ENCODE assay signal across 20 mouse cellular contexts in the genomic region with DNA sequence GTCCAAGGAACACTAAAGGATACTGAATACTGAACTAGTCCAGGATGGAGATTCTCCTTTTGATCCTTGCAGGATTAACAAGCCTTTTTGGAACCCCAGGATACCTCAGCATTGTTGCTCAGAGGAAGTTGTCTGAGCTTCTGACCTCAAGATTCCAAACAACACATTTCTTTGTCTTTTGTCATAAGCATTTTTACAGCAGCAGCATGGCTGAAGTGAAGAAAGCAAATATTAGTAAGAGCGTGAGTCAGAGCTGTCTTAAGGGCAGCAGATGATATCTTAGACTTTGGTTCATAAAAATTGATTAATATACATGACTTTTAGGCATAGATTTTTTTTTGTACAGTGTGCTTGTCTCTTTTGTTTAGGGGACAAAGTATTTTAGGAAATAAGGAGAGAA.
"Had no signal": no experiment of that assay in that cellular context is flagged by ENCODE, and none has a peak within 500 bp of the region (broad histone marks: within the 10 kb centered on the region; RNA-seq: fewer than 3 reads in every experiment).

No protein-coding gene starts in this region.

- H3K4me1 ChIP-seq: heart, embryonic 13.5 days; heart, embryonic 15.5 days; hindbrain, embryonic 13.5 days; hindbrain, embryonic 15.5 days; limb, embryonic 10.5 days; limb, embryonic 12.5 days; liver, embryonic 13.5 days had no signal

- H3K27me3 ChIP-seq: heart, embryonic 13.5 days; heart, embryonic 15.5 days; hindbrain, embryonic 13.5 days; hindbrain, embryonic 15.5 days; limb, embryonic 12.5 days; liver, embryonic 13.5 days had no signal

- H3K36me3 ChIP-seq: heart, embryonic 13.5 days; heart, embryonic 15.5 days; hindbrain, embryonic 13.5 days; hindbrain, embryonic 15.5 days; limb, embryonic 10.5 days; limb, embryonic 12.5 days; liver, embryonic 13.5 days had no signal

- H3K4me3 ChIP-seq: heart, adult 2 months; heart, embryonic 13.5 days; heart, embryonic 15.5 days; hindbrain, embryonic 13.5 days; hindbrain, embryonic 15.5 days; limb, embryonic 10.5 days; limb, embryonic 12.5 days; liver, embryonic 13.5 days had no signal

- DNase-seq: gastrocnemius, postnatal 14 days; gastrocnemius, postnatal 36 days; heart, adult 11 months; heart, adult 2 months; heart, postnatal 14 days; heart, postnatal 36 days; kidney, adult 11 months; kidney, adult 8-10 months; kidney, postnatal 10 days; kidney, postnatal 25 days; kidney, postnatal 4 days; liver; liver, embryonic 13.5 days had no signal

- H3K27ac ChIP-seq: heart, adult 2 months; heart, embryonic 13.5 days; heart, embryonic 15.5 days; hindbrain, embryonic 13.5 days; hindbrain, embryonic 15.5 days; hindbrain, postnatal 0 days; limb, embryonic 10.5 days; limb, embryonic 12.5 days; liver, embryonic 13.5 days had no signal
